Mouse (Mus musculus): Measurements from ENCODE around the gene Lars2.

DNA sequence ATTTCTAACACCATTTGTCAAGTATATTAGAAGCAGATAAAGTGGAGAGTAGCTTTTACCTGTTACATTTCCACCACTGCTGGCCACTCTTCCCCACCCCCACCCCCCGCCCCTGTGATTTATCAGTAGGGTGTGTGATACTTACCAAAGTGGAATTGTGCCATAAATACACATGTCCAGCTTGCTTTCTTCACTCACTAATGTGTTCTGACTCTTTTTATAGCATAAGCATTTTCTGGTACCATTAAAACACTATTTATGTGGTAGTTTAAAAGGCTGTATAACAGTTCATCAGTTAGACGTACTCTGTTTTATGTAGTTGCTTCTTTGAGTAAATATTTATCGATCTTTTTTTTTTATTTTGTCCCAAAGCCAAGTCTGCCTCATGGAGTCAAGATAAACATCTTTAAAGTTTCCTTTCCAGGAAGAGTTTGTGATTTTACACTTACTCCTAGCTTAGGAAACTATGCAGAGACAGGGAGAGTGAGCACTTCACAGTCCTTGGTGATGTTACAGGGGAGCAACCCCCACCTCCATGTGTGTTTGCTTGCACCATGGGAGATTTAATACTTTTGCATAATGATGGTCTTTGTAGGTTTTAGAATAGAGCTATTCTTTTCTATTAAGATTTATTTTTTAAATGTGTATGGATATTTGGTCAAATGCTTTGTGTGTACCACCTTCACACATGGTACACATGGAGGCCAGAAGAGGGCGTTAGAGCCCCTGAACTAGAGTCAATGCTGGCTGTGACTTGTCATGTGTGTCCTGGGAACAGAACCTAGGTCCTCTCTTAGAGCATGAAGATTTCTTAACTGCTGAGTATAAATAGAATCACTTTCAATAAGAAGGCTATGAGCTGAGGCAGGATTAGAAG, 139.8 kb downstream of the Lars2 start:
- TF ChIP-seq CTCF (IDR thresholded peaks at IDR 0.05; ENCODE audit: low read depth) (no peak; the same call in 1 of the 2 replicates), EP300 (IDR thresholded peaks at IDR 0.05; ENCODE audit: low read depth) (no peak)

Measured in liver, embryonic 14.5 days (tissue).